Mouse (Mus musculus) liver, postnatal 0 days (tissue): ENCODE measurements around the gene Tmem262. TPM values are rescaled to one million over a fixed set of nuclear protein-coding genes. Genes with fewer than 3 reads are reported as not detected.
"Not testable (repeated sequence)": the region's sequence is repeated elsewhere in the genome, so short reads cannot be mapped to it uniquely, and the experiment has no call there.

Experiments
- ATAC-seq: fragments of 200-750 bp; cut with Nextera tagmentation; 2 replicates; pipeline ENCODE4 v1.8.0; 2017; ENCODE audit warnings: mild to moderate bottlenecking, moderate library complexity
- DNase-seq: peaks from one replicate; pipeline ENCODE4 v3.0.0-alpha.2; 2016
- H3K27ac ChIP-seq: fragments of 300-500 bp; sonication (generic); 2 replicates; pipeline ENCODE4 v1.5.1; 2014; ENCODE audit warnings: antibody characterized with exemption, moderate library complexity, mild to moderate bottlenecking, low read depth
- H3K27me3 ChIP-seq: fragments of 300-500 bp; sonication (generic); 2 replicates; pipeline ENCODE4 v1.6.1; 2014; ENCODE audit warnings: low read length, control low read depth, mixed read lengths; ENCODE audit not compliant: insufficient read depth
- H3K36me3 ChIP-seq: fragments of 300-500 bp; sonication (generic); replicated peaks from 2 replicates; pipeline ENCODE4 v1.6.1; 2014; ENCODE audit warnings: mild to moderate bottlenecking, control low read depth, low read length, moderate library complexity, mixed read lengths; ENCODE audit not compliant: insufficient read depth
- H3K4me1 ChIP-seq: fragments of 300-500 bp; sonication (generic); 2 replicates; pipeline ENCODE4 v1.6.1; 2014; ENCODE audit warnings: antibody characterized with exemption, mild to moderate bottlenecking, control low read depth; ENCODE audit not compliant: insufficient read depth
- H3K4me2 ChIP-seq: fragments of 300-500 bp; sonication (generic); 2 replicates; pipeline ENCODE4 v1.6.1; 2014; ENCODE audit warnings: low read depth, mild to moderate bottlenecking, low read length, moderate library complexity, mixed read lengths
- H3K4me3 ChIP-seq: fragments of 300-500 bp; sonication (generic); 2 replicates; pipeline ENCODE4 v1.5.1; 2014; ENCODE audit warnings: low read depth, low read length
- H3K9ac ChIP-seq: fragments of 300-500 bp; sonication (generic); replicated peaks from 2 replicates; pipeline ENCODE4 v1.6.1; 2014; ENCODE audit warnings: mild to moderate bottlenecking, moderate library complexity
- H3K9me3 ChIP-seq: fragments of 300-500 bp; sonication (generic); 2 replicates; pipeline ENCODE4 v1.6.1; 2016; ENCODE audit warnings: mild to moderate bottlenecking, control low read depth, low read length, mixed read lengths
- CTCF ChIP-seq: sonication (generic); IDR thresholded peaks from 2 replicates; pipeline ENCODE4 v1.5.1; 2016; ENCODE audit warnings: antibody characterized with exemption, low read depth
- EP300 ChIP-seq: IDR thresholded peaks from 2 replicates; pipeline ENCODE4 v1.6.1; 2016; ENCODE audit warnings: antibody characterized with exemption, low read depth, mild to moderate bottlenecking
- WGBS: fragments of 180-500 bp; shearing (Covaris S2); extraction: QIAGEN DNeasy Blood & Tissue Kit; methylation state at CpG from one replicate; pipeline ENCODE4 v1.1.7; 2014; ENCODE audit not compliant: insufficient replicate concordance; 5-methylcytosine and 5-hydroxymethylcytosine counted together
- polyA plus RNA-seq: library from polyadenylated mRNA; unstranded; fragments of >200 nt; fragmentation: Nextera tagmentation; extraction: Ambion mirVana; gene quantifications from 2 replicates; pipeline ENCODE4 v1.2.1, GENCODE M21; 2015

Gene Tmem262
- polyA plus RNA-seq, 1 experiment from 2014 or later: not detected

- Histone ChIP-seq H3K27ac (no peak overlapping the region), H3K36me3 (no peaks in the 10 kb centered on the region), H3K4me1 (peaks cover 15% of the 10 kb centered on the region), H3K4me2 (no peak overlapping the region), H3K9ac (no peak overlapping the region), H3K9me3 (no peaks in the 10 kb centered on the region), H3K27me3 (no peaks in the 10 kb centered on the region), H3K4me3 (no peak overlapping the region)
- TF ChIP-seq CTCF (no peak), EP300 (no peak)
- no peak for ATAC-seq
- WGBS: 85% methylated on average over 9 of the region's 9 CpGs
- no peak for DNase-seq
Measured at GRCm38 (mm10) chr19:6042293-6042692, 37.5 kb upstream of the Tmem262 start.

GRCm38 (mm10) chr19:6044102-6044501 is 35.7 kb upstream of the Tmem262 start:
- 40% methylated on average over 4 of the region's 4 CpGs for WGBS
- DNase-seq: not testable (repeated sequence)

GRCm38 (mm10) chr19:6045366-6046293 is 34.2 kb upstream of the Tmem262 start:
- peak overlapping the region; percentile 76 for H3K4me2 ChIP-seq
- H3K27ac ChIP-seq: peak overlapping the region; percentile 99
- no peak for DNase-seq
- WGBS: 12% methylated on average over 20 of the region's 20 CpGs
- no peaks in the 10 kb centered on the region for H3K9me3 ChIP-seq
- TF ChIP-seq EP300 (no peak), CTCF (peak; percentile 52)
- ATAC-seq: peak; percentile 43
- H3K4me3 ChIP-seq: peak overlapping the region; percentile 73
- peaks cover 29% of the 10 kb centered on the region for H3K4me1 ChIP-seq
- H3K9ac ChIP-seq: peak overlapping the region; percentile 91
- peaks cover 26% of the 10 kb centered on the region for H3K36me3 ChIP-seq
- H3K27me3 ChIP-seq: no peaks in the 10 kb centered on the region

More at GRCm38 (mm10) chr19:6044102-6044501, 35.7 kb upstream of the Tmem262 start:
- H3K4me3 ChIP-seq, H3K4me2 ChIP-seq, H3K9ac ChIP-seq, H3K9me3 ChIP-seq, H3K27ac ChIP-seq, H3K27me3 ChIP-seq, ATAC-seq: not testable (repeated sequence)
- peak; percentile 64 for TF ChIP-seq CTCF
- Histone ChIP-seq H3K4me1 (peaks cover 28% of the 10 kb centered on the region), H3K36me3 (peaks cover 10% of the 10 kb centered on the region)

- Histone ChIP-seq H3K27me3 (no peaks in the 10 kb centered on the region), H3K4me1 (peaks cover 27% of the 10 kb centered on the region), H3K27ac (peak within 1 kb of the TSS; percentile 99), H3K4me2 (peak within 1 kb of the TSS; percentile 76), H3K9ac (peak within 1 kb of the TSS; percentile 91), H3K4me3 (peak within 1 kb of the TSS; percentile 73), H3K9me3 (no peaks in the 10 kb centered on the region), H3K36me3 (peaks cover 35% of the 10 kb centered on the region)
- TF ChIP-seq EP300 (peak; percentile 60), CTCF (peak; percentile 27; the same call in 1 of the 2 replicates)
- ATAC-seq (peak; percentile 90), DNase-seq (peak; percentile 93)
- WGBS: under 1% methylated on average over 61 of the region's 65 CpGs
Measured at GRCm38 (mm10) chr19:6046294-6047153, 33.3 kb upstream of the Tmem262 start, which contains the start of gene Syvn1. Gene Syvn1 (plus strand): TSS chr19:6046576.

- Histone ChIP-seq H3K27ac (peak overlapping the region; percentile 99), H3K27me3 (no peaks in the 10 kb centered on the region), H3K36me3 (peaks cover 43% of the 10 kb centered on the region), H3K9me3 (no peaks in the 10 kb centered on the region), H3K4me1 (peaks cover 23% of the 10 kb centered on the region), H3K4me2 (peak overlapping the region; percentile 76), H3K9ac (peak overlapping the region; percentile 91), H3K4me3 (peak overlapping the region; percentile 73)
- no peak for TF ChIP-seq EP300
- peak; percentile 19; the same call in 1 of the 2 replicates for TF ChIP-seq CTCF
- 2% methylated on average over 37 of the region's 44 CpGs for WGBS
- no peak for DNase-seq
- ATAC-seq: peak; percentile 28
Measured at GRCm38 (mm10) chr19:6047154-6047898, 32.5 kb upstream of the Tmem262 start.
